8 mouse cellular contexts compared by ENCODE assay signal in the genomic region with DNA sequence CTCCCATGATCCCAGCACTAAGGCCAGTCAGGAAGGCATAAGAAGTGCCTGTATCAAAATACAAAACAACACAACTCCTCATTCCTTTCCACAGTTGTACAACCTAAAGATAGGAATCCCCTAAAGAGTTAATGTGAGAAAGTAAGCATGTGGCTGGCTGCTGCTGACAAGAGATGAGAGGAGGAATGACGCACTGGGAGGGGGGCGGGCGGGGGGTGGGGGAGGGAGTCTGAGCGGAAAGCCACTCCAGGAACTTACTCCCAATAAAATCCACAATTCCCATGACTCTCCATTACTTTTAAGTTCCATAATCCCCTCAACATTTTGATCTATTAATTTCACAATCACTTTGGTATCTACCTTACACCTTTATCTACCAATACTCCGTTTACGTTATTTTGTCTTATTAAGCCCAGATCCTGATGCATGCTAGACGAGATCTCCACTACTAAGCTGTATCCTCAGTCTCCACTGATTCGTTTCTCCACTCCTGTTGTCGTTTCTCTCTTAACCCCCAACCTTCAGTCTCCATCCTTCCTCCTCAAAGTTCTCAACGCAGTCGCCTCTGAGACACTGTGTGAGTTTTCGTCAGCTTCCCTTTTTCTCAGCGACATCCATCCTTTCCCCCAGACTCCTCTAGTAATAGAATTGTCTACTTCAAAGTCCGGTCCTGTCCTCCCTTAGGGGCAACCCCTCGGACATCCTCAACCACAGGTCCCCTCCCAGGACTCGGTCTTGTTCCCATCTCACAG. TPM values are rescaled to one million over a fixed set of nuclear protein-coding genes. Genes with fewer than 3 reads are reported as not detected.
DNase-seq lines count a peak whose midpoint lies in the region; ATAC-seq and TF ChIP-seq lines count a peak whose summit lies in the region.

No protein-coding gene starts in this region.

- DNase-seq in kidney, postnatal 0 days (ENCODE audit: low spot score), result peak; percentile 54
- no peak for DNase-seq in kidney, postnatal 4 days
- peak; percentile 18 for DNase-seq in brain, embryonic 14.5 days (ENCODE audit: low read depth)
- DNase-seq in hindbrain, postnatal 0 days (ENCODE audit: low spot score), result no peak
- DNase-seq in thymus, postnatal 25 days, result no peak
- DNase-seq in cerebellum, postnatal 36 days, result no peak
- no peak for DNase-seq in kidney, postnatal 14 days

- peak overlapping the region; percentile 69 for H3K4me2 ChIP-seq in kidney, postnatal 0 days (ENCODE audit: low read length)
- H3K4me2 ChIP-seq in hindbrain, postnatal 0 days (ENCODE audit: low read depth, low read length), result peak overlapping the region; percentile 85
- peak overlapping the region; percentile 70 for H3K4me2 ChIP-seq in midbrain, embryonic 15.5 days

- H3K27me3 ChIP-seq in kidney, postnatal 0 days (ENCODE audit: insufficient read depth, low read length), result no peaks in the 10 kb centered on the region
- no peaks in the 10 kb centered on the region for H3K27me3 ChIP-seq in hindbrain, postnatal 0 days (ENCODE audit: insufficient read depth, low read length)
- H3K27me3 ChIP-seq in midbrain, embryonic 15.5 days (replicated peaks), result no peaks in the 10 kb centered on the region

- H3K4me1 ChIP-seq in kidney, postnatal 0 days (replicated peaks; ENCODE audit: insufficient read depth, low read length), result 0 out of 2 replicates have a peak, but pooled peaks cover 5% of the 10 kb centered on the region
- peaks cover 6% of the 10 kb centered on the region; the same call in 1 of the 2 replicates for H3K4me1 ChIP-seq in hindbrain, postnatal 0 days (ENCODE audit: insufficient read depth, low read length)
- H3K4me1 ChIP-seq in midbrain, embryonic 15.5 days, result peaks cover 24% of the 10 kb centered on the region

- TF ChIP-seq POLR2A in brain, embryonic 14.5 days (IDR thresholded peaks at IDR 0.05; ENCODE audit: borderline replicate concordance, extremely low read depth, insufficient read depth, insufficient read length, poor library complexity, severe bottlenecking), result no peak

- ATAC-seq in kidney, postnatal 0 days (replicated peaks; ENCODE audit: low FRiP score, low read depth), result no peak
- ATAC-seq in hindbrain, postnatal 0 days, result no peak
- no peak for ATAC-seq in midbrain, embryonic 15.5 days (replicated peaks)

- no peaks in the 10 kb centered on the region for H3K9me3 ChIP-seq in kidney, postnatal 0 days (replicated peaks; ENCODE audit: low read length)
- H3K9me3 ChIP-seq in hindbrain, postnatal 0 days (ENCODE audit: low read length), result no peaks in the 10 kb centered on the region
- no peaks in the 10 kb centered on the region for H3K9me3 ChIP-seq in midbrain, embryonic 15.5 days

- H3K9ac ChIP-seq in kidney, postnatal 0 days (ENCODE audit: low read depth, low read length), result peak overlapping the region; percentile 73
- peak overlapping the region; percentile 84 for H3K9ac ChIP-seq in hindbrain, postnatal 0 days (replicated peaks; ENCODE audit: low read length)
- H3K9ac ChIP-seq in midbrain, embryonic 15.5 days, result peak overlapping the region; percentile 86

- H3K36me3 ChIP-seq in kidney, postnatal 0 days (ENCODE audit: insufficient read depth, low read length), result no peaks in the 10 kb centered on the region
- no peaks in the 10 kb centered on the region for H3K36me3 ChIP-seq in hindbrain, postnatal 0 days (ENCODE audit: insufficient read depth, low read length)
- no peaks in the 10 kb centered on the region for H3K36me3 ChIP-seq in midbrain, embryonic 15.5 days (replicated peaks)

- H3K27ac ChIP-seq in kidney, postnatal 0 days, result peak overlapping the region; percentile 83
- peak overlapping the region; percentile 94 for H3K27ac ChIP-seq in hindbrain, postnatal 0 days
- H3K27ac ChIP-seq in midbrain, embryonic 15.5 days, result peak overlapping the region; percentile 88

- under 1% methylated on average over 16 of the region's 16 CpGs for WGBS in kidney, postnatal 0 days
- under 1% methylated on average over 16 of the region's 16 CpGs for WGBS in hindbrain, postnatal 0 days
- WGBS in midbrain, embryonic 15.5 days, result 2% methylated on average over 16 of the region's 16 CpGs

- peak overlapping the region; percentile 73 for H3K4me3 ChIP-seq in kidney, postnatal 0 days (replicated peaks; ENCODE audit: low read depth, low read length)
- peak overlapping the region; percentile 95 for H3K4me3 ChIP-seq in hindbrain, postnatal 0 days (ENCODE audit: low read length)
- peak overlapping the region; percentile 78 for H3K4me3 ChIP-seq in midbrain, embryonic 15.5 days

- no peak for TF ChIP-seq CTCF in kidney, postnatal 0 days (IDR thresholded peaks at IDR 0.05; ENCODE audit: low read depth)
- no peak for TF ChIP-seq CTCF in brain, embryonic 14.5 days (IDR thresholded peaks at IDR 0.05; ENCODE audit: borderline replicate concordance, extremely low read depth, insufficient read depth, insufficient read length)
- TF ChIP-seq CTCF in hindbrain, postnatal 0 days (IDR thresholded peaks at IDR 0.05; ENCODE audit: low read depth), result no peak

RNA-seq across cellular contexts. Expression of a gene that starts 1.0 kb away (rescaled TPM):
- 17.8 and 19.8 TPM in 2 replicates for polyA plus RNA-seq in kidney, postnatal 0 days (2015; fragmentation: Nextera tagmentation; extraction: Ambion mirVana)
- polyA plus RNA-seq in brain, embryonic 14.5 days (2012; rRNA removed), result 30.4 and 31.6 TPM in 2 replicates
- 15.5 and 18.5 TPM in 2 replicates for total RNA-seq in hindbrain, postnatal 0 days (2014; rRNA removed)
- polyA plus RNA-seq in hindbrain, postnatal 0 days (2015; fragmentation: Nextera tagmentation; extraction: Ambion mirVana), result 12.4 and 14.7 TPM in 2 replicates
- 17.2 and 17.4 TPM in 2 replicates for polyA plus RNA-seq in midbrain, embryonic 15.5 days (2015; fragmentation: Nextera tagmentation; extraction: Ambion mirVana)

RNA-seq across cellular contexts. Expression of a gene that starts 5.1 kb away (rescaled TPM):
- polyA plus RNA-seq in kidney, postnatal 0 days (2015; fragmentation: Nextera tagmentation; extraction: Ambion mirVana), result 116 and 120 TPM in 2 replicates
- polyA plus RNA-seq in brain, embryonic 14.5 days (2012; rRNA removed), result 159 and 173 TPM in 2 replicates
- 52.7 and 53.6 TPM in 2 replicates for total RNA-seq in hindbrain, postnatal 0 days (2014; rRNA removed)
- 121 and 123 TPM in 2 replicates for polyA plus RNA-seq in hindbrain, postnatal 0 days (2015; fragmentation: Nextera tagmentation; extraction: Ambion mirVana)
- 212 and 216 TPM in 2 replicates for polyA plus RNA-seq in midbrain, embryonic 15.5 days (2015; fragmentation: Nextera tagmentation; extraction: Ambion mirVana)

RNA-seq across cellular contexts. Expression of a gene that starts 18.5 kb away (rescaled TPM):
- 0.69 and 0.83 TPM in 2 replicates for polyA plus RNA-seq in kidney, postnatal 0 days (2015; fragmentation: Nextera tagmentation; extraction: Ambion mirVana)
- 1.5 and 2.1 TPM in 2 replicates for polyA plus RNA-seq in brain, embryonic 14.5 days (2012; rRNA removed)
- 0.43 and 0.73 TPM in 2 replicates for total RNA-seq in hindbrain, postnatal 0 days (2014; rRNA removed)
- polyA plus RNA-seq in hindbrain, postnatal 0 days (2015; fragmentation: Nextera tagmentation; extraction: Ambion mirVana), result 1.1 and 1.5 TPM in 2 replicates
- 1.7 and 2.0 TPM in 2 replicates for polyA plus RNA-seq in midbrain, embryonic 15.5 days (2015; fragmentation: Nextera tagmentation; extraction: Ambion mirVana)

RNA-seq across cellular contexts. Expression of a gene that starts 28.0 kb away (rescaled TPM):
- 63.0 and 63.5 TPM in 2 replicates for polyA plus RNA-seq in kidney, postnatal 0 days (2015; fragmentation: Nextera tagmentation; extraction: Ambion mirVana)
- 101 and 136 TPM in 2 replicates for polyA plus RNA-seq in brain, embryonic 14.5 days (2012; rRNA removed)
- total RNA-seq in hindbrain, postnatal 0 days (2014; rRNA removed), result 44.6 and 56.7 TPM in 2 replicates
- 72.1 and 75.7 TPM in 2 replicates for polyA plus RNA-seq in hindbrain, postnatal 0 days (2015; fragmentation: Nextera tagmentation; extraction: Ambion mirVana)
- 89.8 and 90.0 TPM in 2 replicates for polyA plus RNA-seq in midbrain, embryonic 15.5 days (2015; fragmentation: Nextera tagmentation; extraction: Ambion mirVana)

RNA-seq across cellular contexts. Expression of a gene that starts 28.1 kb away (rescaled TPM):
- 14.4 and 15.2 TPM in 2 replicates for polyA plus RNA-seq in kidney, postnatal 0 days (2015; fragmentation: Nextera tagmentation; extraction: Ambion mirVana)
- 23.7 and 27.4 TPM in 2 replicates for polyA plus RNA-seq in brain, embryonic 14.5 days (2012; rRNA removed)
- 33.4 and 38.5 TPM in 2 replicates for total RNA-seq in hindbrain, postnatal 0 days (2014; rRNA removed)
- 39.2 and 42.4 TPM in 2 replicates for polyA plus RNA-seq in hindbrain, postnatal 0 days (2015; fragmentation: Nextera tagmentation; extraction: Ambion mirVana)
- polyA plus RNA-seq in midbrain, embryonic 15.5 days (2015; fragmentation: Nextera tagmentation; extraction: Ambion mirVana), result 48.9 and 52.1 TPM in 2 replicates

Comparison
In these comparisons a context has a peak if more than half of its experiments do, and no peak if none do; other contexts are left out.
1. DNase-seq: peak in kidney, postnatal 0 days (single experiment) and brain, embryonic 14.5 days (single experiment); none in kidney, postnatal 4 days (0 of 2), hindbrain, postnatal 0 days (single experiment), thymus, postnatal 25 days (single experiment), cerebellum, postnatal 36 days (0 of 2) and kidney, postnatal 14 days (single experiment).
2. Peak in every context shown above with its lines, with median percentiles within 50 percentile points of each other: H3K27ac ChIP-seq, H3K4me2 ChIP-seq, H3K4me3 ChIP-seq and H3K9ac ChIP-seq.